17 mouse cellular contexts compared by ENCODE assay signal in the genomic region with DNA sequence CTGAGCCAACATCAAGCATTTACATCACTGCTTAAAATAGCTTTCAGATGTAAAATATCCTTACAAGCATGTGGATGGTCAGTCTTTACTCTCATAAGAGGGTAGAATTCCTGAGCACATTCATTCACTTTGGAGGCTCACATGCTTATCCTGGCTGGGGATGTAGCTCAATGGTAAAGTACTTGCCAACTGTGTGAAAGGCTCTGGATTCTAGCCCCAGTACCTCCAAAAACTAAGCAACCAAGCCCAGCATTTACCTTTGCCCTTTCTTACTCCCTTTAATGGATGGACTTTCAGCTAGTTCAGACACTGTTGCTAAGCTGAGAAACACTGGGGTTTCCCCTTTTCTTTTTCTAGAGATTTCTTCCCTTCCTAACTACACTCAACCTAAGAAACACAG.
"Had no signal": no experiment of that assay in that cellular context is flagged by ENCODE, and none has a peak within 500 bp of the region (broad histone marks: within the 10 kb centered on the region; RNA-seq: fewer than 3 reads in every experiment).

No protein-coding gene starts in this region.

- H3K4me3 ChIP-seq: left cerebral cortex, adult 2 months; lung, embryonic 15.5 days; megakaryocyte, embryonic 14.5 days; midbrain, embryonic 10.5 days; midbrain, embryonic 13.5 days; myocyte; neural tube, embryonic 13.5 days had no signal

- DNase-seq: kidney, postnatal 25 days; layer of hippocampus, postnatal 36 days; lung, adult 18-20 months; lung, postnatal 10 days; lung, postnatal 36 days; retina, postnatal 1 day; right cerebral cortex, postnatal 25 days; thymus, adult 18-20 months; thymus, postnatal 36 days had no signal

- H3K27ac ChIP-seq: left cerebral cortex, adult 2 months; liver, embryonic 14.5 days; lung, embryonic 15.5 days; midbrain, embryonic 10.5 days; midbrain, embryonic 13.5 days; neural tube, embryonic 13.5 days had no signal
